Mouse (Mus musculus) cerebellum, adult 8-10 months (tissue): ENCODE measurements around the gene Pdcd7.

Source experiments
- DNase-seq: peaks from one replicate; pipeline ENCODE4 v3.0.0; 2022

Pdcd7 gene

GRCm38 (mm10) chr9:65345854-65346475 lies at the start of gene Pdcd7:
Pdcd7 (plus strand) TSS chr9:65346104.
- peak; percentile 94 for DNase-seq

- no peak for DNase-seq
Observed at GRCm38 (mm10) chr9:65297056-65297455, 48.8 kb upstream of the Pdcd7 start.

- DNase-seq: no peak
Observed at GRCm38 (mm10) chr9:65298761-65299160, 47.1 kb upstream of the Pdcd7 start.

GRCm38 (mm10) chr9:65299650-65300049 lies 46.3 kb upstream of the Pdcd7 start:
- DNase-seq: no peak

- no peak for DNase-seq
Observed at GRCm38 (mm10) chr9:65302327-65302983, 43.4 kb upstream of the Pdcd7 start.

- no peak for DNase-seq
Observed at GRCm38 (mm10) chr9:65303586-65303985, 42.3 kb upstream of the Pdcd7 start.

GRCm38 (mm10) chr9:65304300-65304699 lies 41.6 kb upstream of the Pdcd7 start:
- DNase-seq: no peak

GRCm38 (mm10) chr9:65306672-65307071 lies 39.2 kb upstream of the Pdcd7 start:
- no peak for DNase-seq

- DNase-seq: no peak
Observed at GRCm38 (mm10) chr9:65308011-65308410, 37.9 kb upstream of the Pdcd7 start.

GRCm38 (mm10) chr9:65312669-65313357 lies 33.1 kb upstream of the Pdcd7 start:
- DNase-seq: no peak

GRCm38 (mm10) chr9:65313846-65314245 lies 32.1 kb upstream of the Pdcd7 start:
- no peak for DNase-seq

- no peak for DNase-seq
Observed at GRCm38 (mm10) chr9:65322255-65322900, 23.5 kb upstream of the Pdcd7 start.

GRCm38 (mm10) chr9:65325971-65326370 lies 19.9 kb upstream of the Pdcd7 start:
- no peak for DNase-seq

- no peak for DNase-seq
Observed at GRCm38 (mm10) chr9:65327371-65327770, 18.5 kb upstream of the Pdcd7 start.

- no peak for DNase-seq
Observed at GRCm38 (mm10) chr9:65333958-65334357, 11.9 kb upstream of the Pdcd7 start.

- no peak for DNase-seq
Observed at GRCm38 (mm10) chr9:65339146-65339545, 6.8 kb upstream of the Pdcd7 start.

GRCm38 (mm10) chr9:65340414-65340813 lies 5.5 kb upstream of the Pdcd7 start:
- DNase-seq: no peak

- DNase-seq: peak; percentile 13
Observed at GRCm38 (mm10) chr9:65345439-65345838, 465 bp upstream of the Pdcd7 start.

- DNase-seq: peak; percentile 37
Observed at GRCm38 (mm10) chr9:65346476-65347111, 690 bp downstream of the Pdcd7 start.

- DNase-seq: no peak
Observed at GRCm38 (mm10) chr9:65347112-65347850, 1.4 kb downstream of the Pdcd7 start.

GRCm38 (mm10) chr9:65353251-65353650 lies 7.3 kb downstream of the Pdcd7 start:
- no peak for DNase-seq

- DNase-seq: no peak
Observed at GRCm38 (mm10) chr9:65356561-65356960, 10.7 kb downstream of the Pdcd7 start.
